Mouse (Mus musculus) myocyte (in vitro differentiated cells): Measurements from ENCODE around the gene Mab21l1. TPM values are rescaled to one million over a fixed set of nuclear protein-coding genes. Genes with fewer than 3 reads are reported as not detected.

ENCODE experiments used
- H3K27me3 ChIP-seq: one replicate; pipeline ENCODE4 v1.6.1; 2011; ENCODE audit not compliant: control insufficient read depth, insufficient read depth, insufficient read length
- H3K36me3 ChIP-seq: one replicate; pipeline ENCODE4 v1.6.1; 2011; ENCODE audit not compliant: control insufficient read depth, insufficient read depth
- H3K4me2 ChIP-seq: one replicate; pipeline ENCODE4 v1.6.1; 2011; ENCODE audit warnings: low read depth, control low read depth
- H3K4me3 ChIP-seq: one replicate; pipeline ENCODE4 v1.5.1; 2011; ENCODE audit warnings: mild to moderate bottlenecking, control low read depth, moderate library complexity
- H3K79me2 ChIP-seq: one replicate; pipeline ENCODE4 v1.6.1; 2011; ENCODE audit not compliant: control insufficient read depth, insufficient read depth
- H3ac ChIP-seq: one replicate; pipeline ENCODE4 v1.6.1; 2011; ENCODE audit not compliant: control insufficient read depth, insufficient read length
- CEBPB ChIP-seq: IDR thresholded peaks from 2 replicates; pipeline ENCODE4 v1.6.1; 2011; ENCODE audit warnings: mild to moderate bottlenecking, moderate library complexity; ENCODE audit not compliant: poor library complexity, insufficient read depth, severe bottlenecking
- E2F4 ChIP-seq: IDR thresholded peaks from one replicate; pipeline ENCODE4 v1.6.1; 2011; ENCODE audit warnings: mild to moderate bottlenecking, control low read depth, moderate library complexity; ENCODE audit not compliant: insufficient read depth
- MAX ChIP-seq: IDR thresholded peaks from one replicate; pipeline ENCODE4 v1.6.1; 2011; ENCODE audit warnings: low read depth, mild to moderate bottlenecking, control low read depth
- MYOD1 ChIP-seq, 3 experiments: IDR thresholded peaks; one replicate each; pipeline ENCODE4 v1.6.1; 2011; ENCODE audit warnings: control low read depth in 2 of 3, low read depth in 2 of 3, mild to moderate bottlenecking in 2 of 3, moderate library complexity in 1 of 3; ENCODE audit not compliant: insufficient read length in 2 of 3, control insufficient read depth in 1 of 3
- MYOG ChIP-seq, 3 experiments: IDR thresholded peaks; one replicate each; pipeline ENCODE4 v1.6.1; 2011; ENCODE audit warnings: control low read depth in 2 of 3, low read depth in 2 of 3, mild to moderate bottlenecking in 2 of 3; ENCODE audit not compliant: insufficient read length in 2 of 3, control insufficient read depth in 1 of 3, insufficient read depth in 1 of 3
- POLR2A ChIP-seq: IDR thresholded peaks from one replicate; pipeline ENCODE4 v1.6.1; 2011; ENCODE audit warnings: low read depth, mild to moderate bottlenecking, control low read depth, moderate library complexity; ENCODE audit not compliant: insufficient read length
- POLR2AphosphoS2 ChIP-seq: IDR thresholded peaks from one replicate; pipeline ENCODE4 v1.6.1; 2011; ENCODE audit warnings: low read depth, control low read depth; ENCODE audit not compliant: insufficient read length
- REST ChIP-seq: IDR thresholded peaks from one replicate; pipeline ENCODE4 v1.6.1; 2011; ENCODE audit warnings: mild to moderate bottlenecking, control low read depth, moderate library complexity; ENCODE audit not compliant: insufficient read depth, insufficient read length
- SRF ChIP-seq: IDR thresholded peaks from one replicate; pipeline ENCODE4 v1.6.1; 2011; ENCODE audit warnings: low read depth; ENCODE audit not compliant: control insufficient read depth, insufficient read length
- TCF12 ChIP-seq: IDR thresholded peaks from one replicate; pipeline ENCODE4 v1.6.1; 2011; ENCODE audit warnings: mild to moderate bottlenecking, control low read depth; ENCODE audit not compliant: poor library complexity, insufficient read depth, severe bottlenecking
- TCF3 ChIP-seq: IDR thresholded peaks from one replicate; pipeline ENCODE4 v1.6.1; 2011; ENCODE audit warnings: low read depth, control low read depth; ENCODE audit not compliant: insufficient read length
- USF1 ChIP-seq: IDR thresholded peaks from one replicate; pipeline ENCODE4 v1.6.1; 2011; ENCODE audit warnings: low read depth, mild to moderate bottlenecking, control low read depth, moderate library complexity
- polyA plus RNA-seq: library from polyadenylated mRNA; unstranded; fragments of >200 nt; fragmentation: generic; extraction: Trizol; gene quantifications from one replicate; pipeline ENCODE4 v1.2.1, GENCODE M21; 2012; ENCODE audit warnings: missing spikeins

Gene Mab21l1
- polyA plus RNA-seq, 1 experiment: 0.02 TPM

DNA sequence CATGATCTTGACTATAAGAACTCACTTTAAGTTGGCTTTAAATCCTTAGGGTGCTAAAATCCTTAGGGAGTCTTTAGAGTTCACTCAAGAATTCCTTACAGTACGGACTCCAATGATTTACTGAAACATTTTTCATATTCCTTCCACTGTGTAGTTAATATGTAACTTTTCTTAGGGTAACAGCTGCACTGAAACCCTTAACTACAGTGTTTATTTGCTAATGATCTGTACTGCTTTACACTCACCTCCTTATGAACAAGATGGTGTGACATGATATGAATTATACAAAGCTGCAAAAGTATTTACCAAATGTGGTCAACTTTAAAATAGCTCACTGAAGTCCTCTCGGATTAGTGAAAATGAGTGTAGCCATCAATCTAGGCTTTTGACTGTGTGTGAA, 35.8 kb downstream of the Mab21l1 start:
- TF ChIP-seq TCF12 (no peak), MYOD1 (IDR thresholded peaks at IDR 0.05; ENCODE audit: control insufficient read depth in 1 of 3, insufficient read length in 2 of 3, low read depth in 2 of 3) (no peak)
- Histone ChIP-seq H3ac (no peak overlapping the region), H3K79me2 (no peaks in the 10 kb centered on the region), H3K4me3 (no peak overlapping the region), H3K27me3 (no peaks in the 10 kb centered on the region), H3K4me2 (no peak overlapping the region), H3K36me3 (no peaks in the 10 kb centered on the region)

DNA sequence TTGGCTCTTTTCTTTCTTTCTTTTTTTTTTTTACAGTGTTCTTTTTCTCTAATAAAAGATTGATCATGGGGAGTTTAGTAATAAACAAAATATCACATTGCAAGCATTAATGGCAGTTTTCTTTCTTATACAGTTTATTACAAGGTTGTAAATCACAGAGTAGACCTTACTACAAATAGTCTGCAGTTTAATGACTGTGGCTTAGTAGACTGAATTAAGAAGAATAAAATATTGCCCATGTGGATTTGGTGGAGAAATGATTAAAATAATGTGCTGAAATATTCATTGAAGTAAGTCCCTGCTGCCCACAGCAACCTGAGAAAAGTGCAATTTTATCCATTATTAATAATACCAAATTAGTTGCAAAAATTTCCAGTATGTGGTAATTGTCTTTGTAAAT, 37.3 kb downstream of the Mab21l1 start:
- Histone ChIP-seq H3ac (no peak overlapping the region), H3K36me3 (no peaks in the 10 kb centered on the region), H3K27me3 (no peaks in the 10 kb centered on the region), H3K4me3 (no peak overlapping the region), H3K79me2 (no peaks in the 10 kb centered on the region), H3K4me2 (no peak overlapping the region)
- TF ChIP-seq TCF3: no peak
- no peak for TF ChIP-seq REST
- TF ChIP-seq POLR2AphosphoS2: no peak
- no peak for TF ChIP-seq TCF12
- no peak for TF ChIP-seq MYOG (IDR thresholded peaks at IDR 0.05; ENCODE audit: control insufficient read depth in 1 of 3, insufficient read depth in 1 of 3, insufficient read length in 2 of 3, low read depth in 2 of 3)
- TF ChIP-seq USF1: no peak
- no peak for TF ChIP-seq POLR2A
- no peak for TF ChIP-seq E2F4
- TF ChIP-seq MYOD1 (IDR thresholded peaks at IDR 0.05; ENCODE audit: control insufficient read depth in 1 of 3, insufficient read length in 2 of 3, low read depth in 2 of 3): no peak
- TF ChIP-seq CEBPB: no peak
- TF ChIP-seq MAX: no peak
- TF ChIP-seq SRF: no peak

DNA sequence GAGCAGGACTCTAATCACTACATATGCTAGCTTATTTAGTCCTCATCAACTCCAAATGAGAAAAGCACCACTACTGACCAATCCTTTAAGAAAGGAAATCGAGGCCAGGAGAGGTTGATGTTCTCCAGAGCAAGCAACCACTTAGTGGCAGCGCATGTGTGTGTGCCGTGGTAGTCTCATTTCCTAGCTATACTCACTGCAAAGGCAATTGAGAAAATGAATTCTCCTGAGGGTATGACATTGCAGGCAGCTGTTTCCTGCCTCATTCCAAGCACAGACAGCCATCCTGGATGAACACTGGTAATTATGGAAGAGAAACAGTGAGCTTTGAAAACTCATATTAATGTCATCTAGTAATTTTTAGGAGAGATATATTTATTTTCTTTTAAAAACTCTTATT, 42.6 kb downstream of the Mab21l1 start:
- no peaks in the 10 kb centered on the region for H3K79me2 ChIP-seq
- TF ChIP-seq USF1 (no peak), POLR2AphosphoS2 (no peak), E2F4 (no peak), MAX (no peak), POLR2A (no peak)

DNA sequence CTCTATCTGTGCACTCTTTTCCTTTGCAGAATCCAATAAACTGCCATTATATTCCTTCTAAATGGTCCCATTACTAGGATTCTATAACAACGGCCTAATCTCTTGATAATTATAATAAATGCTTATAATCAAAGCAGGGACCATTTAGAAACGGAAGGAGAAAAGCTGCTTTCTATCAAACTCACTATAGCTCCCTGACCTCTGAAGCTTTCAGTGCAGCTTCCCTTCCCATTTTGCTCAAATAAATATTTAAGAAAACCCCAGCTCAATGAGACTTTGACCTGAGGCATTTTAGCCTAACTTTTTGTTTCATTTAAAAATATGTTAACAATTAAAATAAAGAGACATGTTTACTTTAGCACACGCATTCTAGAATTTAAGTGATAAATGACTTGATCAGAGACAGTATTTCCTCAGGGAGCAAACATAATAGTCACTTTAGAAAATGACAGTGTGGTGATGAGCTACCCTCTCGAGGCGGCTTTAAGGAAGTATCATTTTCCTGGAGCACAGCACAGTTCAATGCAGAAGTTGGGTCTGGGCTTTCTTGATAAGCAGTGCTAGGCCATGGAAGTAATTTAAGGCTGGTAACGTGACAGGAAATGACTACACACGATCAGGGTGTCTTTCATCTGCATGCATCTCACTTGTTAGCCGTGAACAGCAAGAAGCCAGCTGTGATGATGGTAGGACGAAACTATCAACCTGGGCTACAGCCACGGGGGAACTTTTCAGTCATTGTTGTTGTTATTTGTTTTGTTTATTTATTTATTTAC, 46.4 kb downstream of the Mab21l1 start:
- Histone ChIP-seq H3K4me3 (no peak overlapping the region), H3K27me3 (no peaks in the 10 kb centered on the region), H3K4me2 (no peak overlapping the region), H3ac (no peak overlapping the region), H3K36me3 (no peaks in the 10 kb centered on the region), H3K79me2 (no peaks in the 10 kb centered on the region)
- TF ChIP-seq POLR2A (no peak), MYOD1 (IDR thresholded peaks at IDR 0.05; ENCODE audit: control insufficient read depth in 1 of 3, insufficient read length in 2 of 3, low read depth in 2 of 3) (no peak), USF1 (no peak), POLR2AphosphoS2 (no peak), REST (no peak), TCF3 (no peak), MYOG (IDR thresholded peaks at IDR 0.05; ENCODE audit: control insufficient read depth in 1 of 3, insufficient read depth in 1 of 3, insufficient read length in 2 of 3, low read depth in 2 of 3) (no peak), E2F4 (no peak), SRF (no peak), TCF12 (no peak), MAX (no peak), CEBPB (no peak)

More for the DNA sequence above, 42.6 kb downstream of the Mab21l1 start:
- H3ac ChIP-seq: no peak overlapping the region
- no peaks in the 10 kb centered on the region for H3K27me3 ChIP-seq
- no peak overlapping the region for H3K4me2 ChIP-seq
- H3K4me3 ChIP-seq: no peak overlapping the region
- no peaks in the 10 kb centered on the region for H3K36me3 ChIP-seq

DNA sequence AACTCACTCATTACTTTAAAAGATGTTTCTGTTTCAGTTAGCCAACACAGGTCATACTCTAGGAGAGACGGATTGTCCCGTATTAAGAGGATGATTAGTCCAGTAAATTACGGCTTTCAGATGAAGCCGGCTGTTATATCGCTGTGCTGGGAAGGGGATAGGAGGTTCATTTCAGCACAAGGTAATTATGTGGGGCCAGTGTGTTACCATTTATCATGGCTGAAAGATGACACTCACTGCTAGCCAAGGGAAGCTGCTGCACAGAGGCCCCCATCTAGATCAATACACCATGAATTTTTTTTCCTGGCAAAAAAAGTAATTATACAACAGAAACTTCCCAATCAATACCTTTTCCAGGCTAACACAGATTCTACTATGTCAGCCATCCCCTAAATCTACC, 47.9 kb downstream of the Mab21l1 start:
- Histone ChIP-seq H3K4me2 (no peak overlapping the region), H3ac (no peak overlapping the region)

More for the DNA sequence above, 47.9 kb downstream of the Mab21l1 start:
- no peak for TF ChIP-seq REST
- no peak for TF ChIP-seq POLR2AphosphoS2
- TF ChIP-seq E2F4: no peak
- no peak for TF ChIP-seq CEBPB
- no peak for TF ChIP-seq TCF12
- no peak for TF ChIP-seq MYOD1 (IDR thresholded peaks at IDR 0.05; ENCODE audit: control insufficient read depth in 1 of 3, insufficient read length in 2 of 3, low read depth in 2 of 3)
- no peak for TF ChIP-seq MAX
- no peak for TF ChIP-seq SRF
- TF ChIP-seq USF1: no peak
- TF ChIP-seq TCF3: no peak
- TF ChIP-seq MYOG (IDR thresholded peaks at IDR 0.05; ENCODE audit: control insufficient read depth in 1 of 3, insufficient read depth in 1 of 3, insufficient read length in 2 of 3, low read depth in 2 of 3): no peak
- Histone ChIP-seq H3K27me3 (no peaks in the 10 kb centered on the region), H3K36me3 (no peaks in the 10 kb centered on the region), H3K4me3 (no peak overlapping the region), H3K79me2 (no peaks in the 10 kb centered on the region)
